Mouse (Mus musculus) kidney, adult 18-20 months (tissue): ENCODE measurements at regions not wholly inside any gene's neighbourhood (a gene's known extent, or its start where the extent isn't known, plus 50 kb on each side); places are given as distances from the start of the nearest gene placed in this dataset.

Experiments
- DNase-seq: peaks from one replicate; pipeline ENCODE4 v3.0.0; 2021

DNA sequence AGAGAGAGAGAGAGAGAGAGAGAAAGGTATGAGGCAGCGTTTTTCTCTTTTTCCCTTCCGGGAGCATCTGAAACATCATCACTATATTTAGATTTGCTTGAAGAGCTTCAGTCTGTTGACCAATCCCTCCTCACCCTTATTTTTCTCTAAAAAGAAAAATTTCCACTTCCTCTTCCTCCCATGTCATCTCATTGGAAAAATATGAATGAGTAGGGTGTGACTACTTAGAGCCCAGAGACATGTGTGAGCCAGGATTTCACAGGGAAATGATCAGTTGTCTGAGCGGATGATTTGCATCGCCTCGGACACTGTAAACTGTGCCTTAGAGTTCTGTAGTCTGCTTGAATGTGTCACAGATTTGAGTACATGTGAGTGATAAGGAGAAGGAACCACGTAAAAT lies 111.3 kb upstream of the Ptger4 start:
- DNase-seq, result no peak

- DNase-seq, result no peak
These were observed 110.3 kb upstream of the Ptger4 start for GRCm38 (mm10) chr15:5354328-5354727.

GRCm38 (mm10) chr15:5348881-5349280 lies 104.9 kb upstream of the Ptger4 start:
- DNase-seq, result no peak

GRCm38 (mm10) chr15:5347674-5348073 lies 103.7 kb upstream of the Ptger4 start:
- peak; percentile 4 for DNase-seq

DNA sequence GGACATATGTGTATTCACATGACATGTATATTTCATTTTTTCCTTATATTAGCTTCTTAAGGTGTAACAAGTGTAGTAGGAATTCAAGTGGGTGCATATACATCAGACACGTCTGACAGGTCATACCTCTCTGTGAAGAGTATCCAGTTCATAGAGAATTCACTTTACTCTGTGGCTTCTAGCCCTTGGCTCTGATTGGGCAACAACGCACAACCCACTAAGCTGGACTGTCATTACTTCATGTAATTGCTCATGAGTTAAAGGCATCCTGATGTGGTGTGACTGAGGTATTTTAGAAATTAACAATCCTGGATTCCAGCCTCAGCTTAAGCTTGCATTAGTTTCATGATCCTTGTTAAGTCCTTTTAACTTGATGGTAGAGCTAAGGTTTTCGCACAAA lies 103.0 kb upstream of the Ptger4 start:
- DNase-seq, result no peak

DNA sequence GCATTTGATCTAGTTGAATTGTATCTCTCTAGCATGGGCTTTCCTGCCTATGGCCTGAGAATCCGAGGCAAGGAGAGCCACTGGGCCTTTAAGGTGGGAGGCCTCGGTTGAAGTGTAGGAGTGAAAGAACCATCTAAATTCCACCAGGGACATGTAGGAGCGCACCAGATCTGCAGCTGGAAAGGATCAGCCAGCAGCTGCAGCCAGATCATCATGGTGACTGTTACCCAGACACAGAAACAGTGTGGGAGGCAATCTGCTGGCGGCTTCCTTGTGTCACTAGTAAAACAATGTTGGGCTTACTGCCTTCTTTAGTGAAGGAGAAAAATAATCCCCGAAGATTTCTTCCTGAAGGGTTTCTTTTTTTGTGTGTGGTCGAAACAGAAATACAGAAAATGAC lies 99.8 kb upstream of the Ptger4 start:
- no peak for DNase-seq

- DNase-seq, result no peak
These were observed 91.7 kb upstream of the Ptger4 start for GRCm38 (mm10) chr15:5335528-5336268.

DNA sequence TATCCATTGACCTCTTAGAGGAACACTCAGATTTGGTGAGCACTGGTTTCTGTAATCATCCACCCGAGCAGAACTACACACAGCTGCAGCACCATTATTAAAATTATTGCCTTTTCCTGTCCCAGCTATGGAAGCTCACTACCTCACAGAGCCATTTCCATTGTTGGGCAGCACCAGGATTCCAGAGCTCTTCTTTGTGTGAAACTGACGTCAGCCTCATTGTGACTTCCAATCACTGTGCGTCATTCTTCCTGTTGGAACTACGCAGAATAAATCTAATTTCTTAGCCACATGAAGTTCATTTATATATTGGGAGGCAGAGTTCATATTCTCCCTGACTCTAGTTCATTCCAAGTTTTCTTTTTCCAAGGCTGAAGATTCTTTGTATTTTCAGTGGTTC lies 83.0 kb upstream of the Ptger4 start:
- no peak for DNase-seq

DNA sequence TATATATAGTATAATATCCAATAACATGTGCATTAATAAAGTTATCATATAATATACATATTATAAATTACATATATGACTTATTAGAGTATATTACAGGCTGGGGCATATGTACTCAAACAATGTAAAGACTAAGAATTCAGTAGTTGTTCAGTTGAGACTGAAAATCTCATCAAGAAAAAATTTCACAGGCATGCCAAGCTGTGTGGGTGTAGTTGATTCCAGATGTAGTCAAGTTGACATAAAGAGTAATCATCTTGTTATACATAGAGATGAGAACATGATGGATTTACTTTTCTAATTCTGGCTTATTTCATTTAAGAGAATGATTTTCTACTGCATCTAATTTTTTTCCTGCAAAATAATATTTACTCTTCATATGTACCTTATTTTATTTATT lies 77.7 kb upstream of the Ptger4 start:
- DNase-seq, result no peak

DNA sequence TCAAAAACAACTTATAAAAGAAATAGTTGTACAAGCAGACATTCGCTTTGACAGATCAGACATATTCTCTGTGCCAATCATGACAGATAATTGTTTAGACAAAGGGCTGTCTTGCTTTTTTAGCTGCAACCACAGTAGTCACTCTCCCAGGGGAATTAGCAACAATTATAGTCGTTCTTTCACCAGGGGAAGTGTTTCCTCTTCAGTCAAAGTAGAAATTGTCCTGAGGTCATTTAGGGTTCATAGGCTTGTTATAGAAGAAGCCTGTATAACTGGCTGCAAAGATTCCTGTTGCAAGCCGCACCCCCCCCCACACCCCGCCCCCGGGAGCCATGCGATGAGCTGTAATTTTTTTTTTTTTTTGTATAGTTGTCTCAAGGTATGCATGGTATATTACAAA lies 68.2 kb upstream of the Ptger4 start:
- no peak for DNase-seq

DNA sequence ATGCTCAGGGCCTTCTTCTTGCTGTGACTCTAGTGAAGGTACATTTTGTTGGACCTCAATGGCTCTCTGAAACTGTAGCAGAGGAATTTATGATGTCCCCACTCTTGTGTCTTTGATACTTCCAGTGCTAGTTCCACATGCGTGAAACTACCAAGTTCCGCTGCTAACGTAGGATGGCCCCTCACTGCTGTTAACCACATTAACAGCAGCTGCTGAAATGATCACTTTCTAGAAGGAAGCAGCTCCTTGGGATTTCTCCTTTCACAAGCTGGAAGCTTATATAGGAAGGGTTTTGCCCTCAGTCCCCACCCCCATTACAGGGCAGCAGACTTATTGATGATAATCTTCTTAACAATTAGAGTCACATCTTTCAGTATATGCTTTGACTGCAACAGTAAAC lies 66.0 kb upstream of the Ptger4 start:
- no peak for DNase-seq

- no peak for DNase-seq
These were observed 58.4 kb upstream of the Ptger4 start for GRCm38 (mm10) chr15:5302403-5302802.

DNA sequence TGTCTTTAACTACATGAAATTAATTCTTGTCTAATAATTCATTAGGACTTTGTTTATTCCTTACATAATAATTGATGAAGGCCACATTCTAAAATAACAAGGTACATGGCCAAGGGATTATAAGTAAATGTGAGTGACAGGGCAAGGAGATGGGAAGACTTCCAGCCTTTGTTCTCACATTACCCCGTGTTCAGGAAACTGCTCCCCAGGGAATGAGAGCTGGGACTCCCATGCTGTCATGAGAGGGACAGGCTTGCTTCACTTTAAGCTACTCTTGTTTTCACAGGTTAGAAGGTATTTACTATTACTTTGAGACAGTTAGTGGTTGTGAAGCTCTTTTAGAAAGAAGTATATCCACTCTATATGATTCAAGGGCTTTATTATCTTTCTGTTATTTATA lies 55.8 kb upstream of the Ptger4 start:
- no peak for DNase-seq

GRCm38 (mm10) chr15:5296949-5297348 lies 53.0 kb upstream of the Ptger4 start:
- DNase-seq, result no peak
